In genomic region chr8:77419731-77420130, GRCm38 (mm10) we compare ENCODE assay signal across 8 mouse cellular contexts.
DNase-seq lines count a peak whose midpoint lies in the region; ATAC-seq and TF ChIP-seq lines count a peak whose summit lies in the region.

No protein-coding gene starts in this region.

- H3K4me1 ChIP-seq in ES-E14 (ENCODE audit: control insufficient read depth in 2 of 2, insufficient read depth in 2 of 2, low read length in 2 of 2, poor library complexity in 1 of 2), result no peaks in the 10 kb centered on the region
- H3K4me1 ChIP-seq in forebrain, embryonic 15.5 days, result no peaks in the 10 kb centered on the region
- peaks cover 33% of the 10 kb centered on the region for H3K4me1 ChIP-seq in liver, embryonic 13.5 days (replicated peaks)
- H3K4me1 ChIP-seq in neural tube, embryonic 11.5 days (ENCODE audit: control insufficient read depth, insufficient read depth, low read length), result no peaks in the 10 kb centered on the region

- peak; percentile 76 for ATAC-seq in forebrain, embryonic 15.5 days (replicated peaks)
- ATAC-seq in liver, embryonic 13.5 days (ENCODE audit: low read depth), result no peak
- peak; percentile 62; the same call in 1 of the 2 replicates for ATAC-seq in neural tube, embryonic 11.5 days (ENCODE audit: insufficient read depth, low FRiP score, low TSS enrichment)

- H3K9ac ChIP-seq in ES-E14 (ENCODE audit: insufficient read depth, low read depth, low read length, poor library complexity, severe bottlenecking), result no peak overlapping the region
- H3K9ac ChIP-seq in forebrain, embryonic 15.5 days (replicated peaks), result no peak overlapping the region
- H3K9ac ChIP-seq in liver, embryonic 13.5 days, result no peak overlapping the region
- no peak overlapping the region for H3K9ac ChIP-seq in neural tube, embryonic 11.5 days (ENCODE audit: low read length)

- H3K27ac ChIP-seq in ES-E14 (ENCODE audit: insufficient read depth, low read depth, low read length, poor library complexity, severe bottlenecking), result no peak overlapping the region
- H3K27ac ChIP-seq in forebrain, embryonic 15.5 days (replicated peaks), result no peak overlapping the region
- no peak overlapping the region for H3K27ac ChIP-seq in liver, embryonic 13.5 days
- no peak overlapping the region for H3K27ac ChIP-seq in neural tube, embryonic 11.5 days (ENCODE audit: low read depth, low read length)

- no peaks in the 10 kb centered on the region for H3K27me3 ChIP-seq in forebrain, embryonic 15.5 days
- no peaks in the 10 kb centered on the region for H3K27me3 ChIP-seq in liver, embryonic 13.5 days
- no peaks in the 10 kb centered on the region for H3K27me3 ChIP-seq in neural tube, embryonic 11.5 days (ENCODE audit: control insufficient read depth, insufficient read depth, low read length)

- in situ Hi-C loops in ES-E14 (cut with MboI; ENCODE audit: low sequenced_read_pairs in 2 of 2, unreplicated experiment in 2 of 2), result no loop called here

- no peaks in the 10 kb centered on the region for H3K9me3 ChIP-seq in ES-E14 (ENCODE audit: control insufficient read depth, insufficient read depth, low read depth, low read length)
- no peaks in the 10 kb centered on the region for H3K9me3 ChIP-seq in forebrain, embryonic 15.5 days
- no peaks in the 10 kb centered on the region for H3K9me3 ChIP-seq in liver, embryonic 13.5 days (replicated peaks)
- no peaks in the 10 kb centered on the region for H3K9me3 ChIP-seq in neural tube, embryonic 11.5 days (ENCODE audit: control insufficient read depth, low read length)

- H3K4me3 ChIP-seq in ES-E14 (ENCODE audit: insufficient read depth in 1 of 2, low read depth in 1 of 2, low read length in 2 of 2, poor library complexity in 1 of 2, severe bottlenecking in 1 of 2), result no peak overlapping the region
- no peak overlapping the region for H3K4me3 ChIP-seq in forebrain, embryonic 15.5 days
- H3K4me3 ChIP-seq in liver, embryonic 13.5 days (replicated peaks), result no peak overlapping the region
- no peak overlapping the region for H3K4me3 ChIP-seq in neural tube, embryonic 11.5 days (ENCODE audit: low read depth, low read length)

- WGBS in forebrain, embryonic 15.5 days, result 53% methylated on average over 4 of the region's 4 CpGs
- 42% methylated on average over 4 of the region's 4 CpGs for WGBS in liver, embryonic 13.5 days (ENCODE audit: insufficient replicate concordance)
- WGBS in neural tube, embryonic 11.5 days, result 54% methylated on average over 4 of the region's 4 CpGs

- no peak overlapping the region for H3K4me2 ChIP-seq in forebrain, embryonic 15.5 days (replicated peaks)
- no peak overlapping the region for H3K4me2 ChIP-seq in liver, embryonic 13.5 days
- no peak overlapping the region for H3K4me2 ChIP-seq in neural tube, embryonic 11.5 days (ENCODE audit: low read depth)

- H3K36me3 ChIP-seq in ES-E14 (ENCODE audit: control insufficient read depth, insufficient read depth, low read length, poor library complexity, severe bottlenecking), result peaks cover 5% of the 10 kb centered on the region; the same call in 1 of the 2 replicates
- no peaks in the 10 kb centered on the region for H3K36me3 ChIP-seq in forebrain, embryonic 15.5 days
- H3K36me3 ChIP-seq in liver, embryonic 13.5 days, result peaks cover 10% of the 10 kb centered on the region; the same call in 1 of the 2 replicates
- no peaks in the 10 kb centered on the region for H3K36me3 ChIP-seq in neural tube, embryonic 11.5 days (ENCODE audit: control insufficient read depth, insufficient read depth, low read length)

- DNase-seq in 416B (ENCODE audit: low read depth) (peak; percentile 84), ES-E14 (ENCODE audit: low read depth, low spot score) (peak; percentile 55)
- peak; percentile 53 for DNase-seq in c-Kit-positive CD71-positive TER-119-positive erythroid progenitor cells, embryonic 14.5 days (ENCODE audit: low spot score)
- peak; percentile 72 to 83 for DNase-seq in kidney, adult 8-10 months
- peak; percentile 37 for DNase-seq in liver, embryonic 13.5 days
- peak; percentile 65 for DNase-seq in neural tube, embryonic 11.5 days (ENCODE audit: low spot score)
- DNase-seq in thymus, postnatal 36 days, result peak; percentile 40 to 53

TF ChIP-seq in ES-E14, 5 proteins besides CTCF, POLR2A, EP300 and RAD21:
- TF ChIP-seq HCFC1 (IDR thresholded peaks at IDR 0.05; ENCODE audit: borderline replicate concordance, insufficient read depth, low read length) (no peak), CHD2 (IDR thresholded peaks at IDR 0.05; ENCODE audit: low read depth, low read length) (no peak), ZNF384 (IDR thresholded peaks at IDR 0.05; ENCODE audit: low read depth, low read length) (no peak), MAFK (IDR thresholded peaks at IDR 0.05; ENCODE audit: insufficient read depth, low read depth, low read length) (no peak), ZC3H11A (IDR thresholded peaks at IDR 0.05; ENCODE audit: borderline replicate concordance, low read depth, low read length) (peak; percentile 70)
